Mouse (Mus musculus): ENCODE data around the gene Cmc1. TPM values are rescaled to one million over a fixed set of nuclear protein-coding genes. Genes with fewer than 3 reads are reported as not detected.
"Not testable (repeated sequence)": the region's sequence is repeated elsewhere in the genome, so short reads cannot be mapped to it uniquely, and the experiment has no call there.

Gene Cmc1
- polyA plus RNA-seq, 1 experiment, result 32.7 TPM

GRCm38 (mm10) chr9:118154666-118155065 lies 4.7 kb upstream of the Cmc1 start:
- H3K79me2 ChIP-seq (ENCODE audit: control insufficient read depth, insufficient read depth), result no peaks in the 10 kb centered on the region
- no peak overlapping the region for H3ac ChIP-seq (ENCODE audit: control insufficient read depth, insufficient read length)
- no peak overlapping the region for H3K4me2 ChIP-seq (ENCODE audit: low read depth)
- TF ChIP-seq POLR2A (IDR thresholded peaks at IDR 0.05; ENCODE audit: insufficient read length, low read depth) (no peak), POLR2AphosphoS2 (IDR thresholded peaks at IDR 0.05; ENCODE audit: insufficient read length, low read depth) (no peak), E2F4 (IDR thresholded peaks at IDR 0.05; ENCODE audit: insufficient read depth) (no peak), CEBPB (IDR thresholded peaks at IDR 0.05; ENCODE audit: insufficient read depth, poor library complexity, severe bottlenecking) (no peak), SRF (IDR thresholded peaks at IDR 0.05; ENCODE audit: control insufficient read depth, insufficient read length, low read depth) (no peak), MAX (IDR thresholded peaks at IDR 0.05; ENCODE audit: low read depth) (no peak), TCF3 (IDR thresholded peaks at IDR 0.05; ENCODE audit: insufficient read length, low read depth) (no peak), MYOD1 (IDR thresholded peaks at IDR 0.05; ENCODE audit: control insufficient read depth in 1 of 3, insufficient read length in 2 of 3, low read depth in 2 of 3) (no peak), TCF12 (IDR thresholded peaks at IDR 0.05; ENCODE audit: insufficient read depth, poor library complexity, severe bottlenecking) (no peak), USF1 (IDR thresholded peaks at IDR 0.05; ENCODE audit: low read depth) (no peak), MYOG (IDR thresholded peaks at IDR 0.05; ENCODE audit: control insufficient read depth in 1 of 3, insufficient read depth in 1 of 3, insufficient read length in 2 of 3, low read depth in 2 of 3) (no peak), REST (IDR thresholded peaks at IDR 0.05; ENCODE audit: insufficient read depth, insufficient read length) (no peak)
- no peaks in the 10 kb centered on the region for H3K27me3 ChIP-seq (ENCODE audit: control insufficient read depth, insufficient read depth, insufficient read length)
- no peaks in the 10 kb centered on the region for H3K36me3 ChIP-seq (ENCODE audit: control insufficient read depth, insufficient read depth)
- H3K4me3 ChIP-seq, result no peak overlapping the region

GRCm38 (mm10) chr9:118151221-118151507 lies 1.2 kb upstream of the Cmc1 start:
- Histone ChIP-seq H3K36me3 (ENCODE audit: control insufficient read depth, insufficient read depth) (no peaks in the 10 kb centered on the region), H3K4me3 (no peak overlapping the region), H3K4me2 (ENCODE audit: low read depth) (no peak overlapping the region), H3ac (ENCODE audit: control insufficient read depth, insufficient read length) (no peak overlapping the region), H3K79me2 (ENCODE audit: control insufficient read depth, insufficient read depth) (no peaks in the 10 kb centered on the region), H3K27me3 (ENCODE audit: control insufficient read depth, insufficient read depth, insufficient read length) (no peaks in the 10 kb centered on the region)
- TF ChIP-seq POLR2AphosphoS2 (IDR thresholded peaks at IDR 0.05; ENCODE audit: insufficient read length, low read depth) (no peak), MYOD1 (IDR thresholded peaks at IDR 0.05; ENCODE audit: control insufficient read depth in 1 of 3, insufficient read length in 2 of 3, low read depth in 2 of 3) (no peak), TCF3 (IDR thresholded peaks at IDR 0.05; ENCODE audit: insufficient read length, low read depth) (no peak), TCF12 (IDR thresholded peaks at IDR 0.05; ENCODE audit: insufficient read depth, poor library complexity, severe bottlenecking) (no peak), SRF (IDR thresholded peaks at IDR 0.05; ENCODE audit: control insufficient read depth, insufficient read length, low read depth) (no peak), MYOG (IDR thresholded peaks at IDR 0.05; ENCODE audit: control insufficient read depth in 1 of 3, insufficient read depth in 1 of 3, insufficient read length in 2 of 3, low read depth in 2 of 3) (no peak), E2F4 (IDR thresholded peaks at IDR 0.05; ENCODE audit: insufficient read depth) (no peak), REST (IDR thresholded peaks at IDR 0.05; ENCODE audit: insufficient read depth, insufficient read length) (no peak), CEBPB (IDR thresholded peaks at IDR 0.05; ENCODE audit: insufficient read depth, poor library complexity, severe bottlenecking) (no peak), POLR2A (IDR thresholded peaks at IDR 0.05; ENCODE audit: insufficient read length, low read depth) (no peak), MAX (IDR thresholded peaks at IDR 0.05; ENCODE audit: low read depth) (no peak)

GRCm38 (mm10) chr9:118150429-118151220 lies 648 bp upstream of the Cmc1 start:
- peak overlapping the region; percentile 35 for H3K4me3 ChIP-seq
- no peaks in the 10 kb centered on the region for H3K27me3 ChIP-seq (ENCODE audit: control insufficient read depth, insufficient read depth, insufficient read length)

GRCm38 (mm10) chr9:118140356-118140755 lies 9.6 kb downstream of the Cmc1 start:
- not testable (repeated sequence) for H3K27me3 ChIP-seq (ENCODE audit: control insufficient read depth, insufficient read depth, insufficient read length); H3ac ChIP-seq (ENCODE audit: control insufficient read depth, insufficient read length); H3K4me3 ChIP-seq; H3K4me2 ChIP-seq (ENCODE audit: low read depth); H3K79me2 ChIP-seq (ENCODE audit: control insufficient read depth, insufficient read depth); H3K36me3 ChIP-seq (ENCODE audit: control insufficient read depth, insufficient read depth)

More at GRCm38 (mm10) chr9:118150429-118151220, 648 bp upstream of the Cmc1 start:
- Histone ChIP-seq H3K79me2 (ENCODE audit: control insufficient read depth, insufficient read depth) (no peaks in the 10 kb centered on the region), H3K4me2 (ENCODE audit: low read depth) (peak overlapping the region; percentile 62), H3ac (ENCODE audit: control insufficient read depth, insufficient read length) (peak overlapping the region; percentile 51), H3K36me3 (ENCODE audit: control insufficient read depth, insufficient read depth) (no peaks in the 10 kb centered on the region)
- TF ChIP-seq POLR2A (IDR thresholded peaks at IDR 0.05; ENCODE audit: insufficient read length, low read depth) (no peak), E2F4 (IDR thresholded peaks at IDR 0.05; ENCODE audit: insufficient read depth) (no peak), MYOG (IDR thresholded peaks at IDR 0.05; ENCODE audit: control insufficient read depth in 1 of 3, insufficient read depth in 1 of 3, insufficient read length in 2 of 3, low read depth in 2 of 3) (no peak), TCF3 (IDR thresholded peaks at IDR 0.05; ENCODE audit: insufficient read length, low read depth) (no peak), USF1 (IDR thresholded peaks at IDR 0.05; ENCODE audit: low read depth) (no peak), REST (IDR thresholded peaks at IDR 0.05; ENCODE audit: insufficient read depth, insufficient read length) (no peak), MYOD1 (IDR thresholded peaks at IDR 0.05; ENCODE audit: control insufficient read depth in 1 of 3, insufficient read length in 2 of 3, low read depth in 2 of 3) (no peak), CEBPB (IDR thresholded peaks at IDR 0.05; ENCODE audit: insufficient read depth, poor library complexity, severe bottlenecking) (no peak), MAX (IDR thresholded peaks at IDR 0.05; ENCODE audit: low read depth) (no peak), POLR2AphosphoS2 (IDR thresholded peaks at IDR 0.05; ENCODE audit: insufficient read length, low read depth) (no peak), TCF12 (IDR thresholded peaks at IDR 0.05; ENCODE audit: insufficient read depth, poor library complexity, severe bottlenecking) (no peak), SRF (IDR thresholded peaks at IDR 0.05; ENCODE audit: control insufficient read depth, insufficient read length, low read depth) (no peak)

- Histone ChIP-seq H3K27me3 (ENCODE audit: control insufficient read depth, insufficient read depth, insufficient read length) (no peaks in the 10 kb centered on the region), H3K79me2 (ENCODE audit: control insufficient read depth, insufficient read depth) (no peaks in the 10 kb centered on the region), H3K4me3 (no peak overlapping the region), H3K4me2 (ENCODE audit: low read depth) (no peak overlapping the region), H3K36me3 (ENCODE audit: control insufficient read depth, insufficient read depth) (no peaks in the 10 kb centered on the region), H3ac (ENCODE audit: control insufficient read depth, insufficient read length) (no peak overlapping the region)
- TF ChIP-seq SRF (IDR thresholded peaks at IDR 0.05; ENCODE audit: control insufficient read depth, insufficient read length, low read depth) (no peak), REST (IDR thresholded peaks at IDR 0.05; ENCODE audit: insufficient read depth, insufficient read length) (no peak), POLR2A (IDR thresholded peaks at IDR 0.05; ENCODE audit: insufficient read length, low read depth) (no peak), POLR2AphosphoS2 (IDR thresholded peaks at IDR 0.05; ENCODE audit: insufficient read length, low read depth) (no peak)
These were observed 39.6 kb downstream of the Cmc1 start for GRCm38 (mm10) chr9:118110360-118110710.

Data from myocyte (in vitro differentiated cells).